Mouse (Mus musculus): ENCODE measurements at regions not wholly inside any gene's neighbourhood (a gene's known extent, or its start where the extent isn't known, plus 50 kb on each side); places are given as distances from the start of the nearest gene placed in this dataset.
A peak's percentile ranks its signal among the peaks of the same experiment; 100 is the strongest.

DNA sequence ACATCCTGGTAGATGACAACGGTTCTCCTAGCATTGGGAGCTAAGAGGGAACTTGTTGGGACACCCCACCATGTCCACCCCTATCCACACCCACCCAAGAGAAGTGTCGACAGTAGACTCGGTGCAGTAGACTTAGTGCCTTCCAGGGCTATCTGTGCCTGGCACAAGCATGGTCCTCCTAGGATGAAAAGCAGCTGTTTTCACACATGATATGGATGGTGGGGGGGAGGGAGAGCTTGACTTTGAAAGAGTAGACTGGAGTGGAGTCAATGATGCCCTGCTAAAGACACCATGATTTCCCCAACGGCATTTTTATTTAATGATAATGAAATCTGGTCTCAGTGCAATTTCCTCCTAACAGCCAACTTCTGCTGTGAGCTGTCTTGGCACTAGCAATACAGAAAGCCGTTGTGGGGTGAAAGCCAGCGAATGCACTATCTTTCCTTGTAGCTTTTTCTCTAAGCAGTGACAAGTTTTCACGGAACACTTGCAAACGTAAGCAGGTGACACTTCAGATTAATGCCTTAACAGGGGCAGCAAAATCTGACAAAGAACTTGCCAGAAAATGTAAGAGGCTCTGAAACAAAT lies 244.6 kb upstream of the Fn1 start:
- no peak for DNase-seq

DNA sequence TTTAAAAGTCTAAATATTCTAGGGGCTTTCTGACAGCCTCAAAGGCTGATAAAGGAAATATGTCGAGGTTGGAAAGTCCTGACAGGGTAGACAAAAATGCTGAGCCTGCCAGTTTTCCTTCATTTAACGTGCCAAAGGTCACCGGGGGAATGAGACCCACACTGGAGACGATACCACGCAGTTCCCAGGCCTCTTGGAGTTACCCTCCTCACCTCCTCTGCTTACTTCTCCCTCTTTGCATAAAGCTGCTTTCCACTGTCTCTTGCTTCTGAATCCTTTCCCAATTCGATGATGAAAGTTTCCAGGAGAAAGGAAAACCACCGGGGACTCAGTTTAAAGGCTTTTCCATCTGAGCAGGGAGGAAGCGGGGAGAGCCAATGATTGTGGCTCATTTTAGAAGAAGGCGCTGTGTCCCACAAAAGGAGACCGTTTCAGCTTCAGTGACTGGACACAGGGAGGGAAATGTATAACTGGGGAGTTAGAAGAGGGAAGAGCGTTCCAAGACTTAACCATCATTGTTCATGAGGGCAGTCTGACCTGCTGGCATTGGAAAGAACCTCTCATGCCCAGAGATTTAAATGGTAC lies 243.2 kb upstream of the Fn1 start:
- DNase-seq, result peak; percentile 17

DNA sequence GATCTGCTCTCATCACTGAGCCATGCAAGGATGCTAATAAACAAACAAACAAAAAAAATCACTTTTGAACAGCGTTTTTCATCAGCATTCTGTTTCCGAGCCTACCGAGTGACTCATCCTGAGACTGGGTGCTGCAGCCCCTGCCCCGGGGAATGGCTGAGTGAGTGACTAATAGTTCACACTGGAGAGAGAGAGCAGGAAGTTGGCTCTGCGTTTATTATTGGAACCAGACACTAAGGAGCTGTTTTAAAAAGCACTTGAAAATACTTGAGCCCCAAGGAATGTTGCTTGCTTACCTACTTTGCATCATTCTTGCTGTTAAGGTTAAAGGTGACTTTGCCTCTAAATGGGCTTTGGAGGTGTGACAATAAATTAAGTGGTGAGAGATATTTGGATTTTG lies 240.6 kb upstream of the Fn1 start:
- DNase-seq, result no peak

DNA sequence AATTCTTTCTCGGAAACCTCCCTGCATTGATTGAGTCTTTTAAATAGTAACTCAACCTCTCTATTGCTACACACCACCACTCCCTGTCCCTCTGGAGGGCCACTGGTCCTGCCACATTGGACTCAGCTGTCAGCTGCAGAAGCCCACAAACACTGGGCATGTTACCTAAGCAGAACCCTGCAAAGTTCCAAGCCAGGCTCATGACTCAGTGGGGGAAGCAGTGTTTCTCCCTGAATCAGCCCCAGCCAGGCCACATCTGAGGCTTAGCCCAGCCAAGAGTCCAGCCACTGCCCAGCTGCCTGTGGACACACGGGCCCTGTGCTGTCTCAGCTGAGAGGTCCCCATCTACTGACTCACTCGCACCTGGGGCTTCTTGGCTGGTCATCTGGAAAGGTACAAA lies 234.8 kb upstream of the Fn1 start:
- no peak for DNase-seq

- peak; percentile 76 for DNase-seq
These were observed 233.9 kb upstream of the Fn1 start for GRCm38 (mm10) chr1:71886903-71887302.

GRCm38 (mm10) chr1:71886233-71886632 lies 233.2 kb upstream of the Fn1 start:
- DNase-seq, result no peak

GRCm38 (mm10) chr1:71881851-71882250 lies 228.9 kb upstream of the Fn1 start:
- no peak for DNase-seq

DNA sequence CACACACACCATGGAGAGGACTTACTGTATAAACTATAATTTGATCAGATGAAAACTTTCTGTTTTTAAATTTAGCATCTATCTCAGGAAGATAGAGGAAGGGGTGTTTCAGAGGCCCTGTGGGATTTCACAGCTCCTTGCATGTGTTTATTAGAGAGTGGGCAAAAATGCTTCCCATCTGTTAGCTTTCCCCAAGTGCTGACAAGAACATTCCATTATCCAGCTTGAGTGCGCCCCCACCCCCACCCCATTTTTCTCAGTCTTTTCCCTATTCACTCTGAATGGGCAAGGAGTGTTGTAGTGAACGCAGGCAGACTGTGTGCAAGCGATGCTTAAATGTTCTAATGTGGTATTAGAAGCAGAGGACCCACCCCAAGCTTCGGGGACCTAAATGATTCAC lies 228.2 kb upstream of the Fn1 start:
- DNase-seq, result no peak

GRCm38 (mm10) chr1:71880480-71880879 lies 227.5 kb upstream of the Fn1 start:
- no peak for DNase-seq

GRCm38 (mm10) chr1:71876712-71877401 lies 223.9 kb upstream of the Fn1 start:
- DNase-seq, result no peak

- no peak for DNase-seq
These were observed 221.0 kb upstream of the Fn1 start for GRCm38 (mm10) chr1:71874037-71874436.

DNA sequence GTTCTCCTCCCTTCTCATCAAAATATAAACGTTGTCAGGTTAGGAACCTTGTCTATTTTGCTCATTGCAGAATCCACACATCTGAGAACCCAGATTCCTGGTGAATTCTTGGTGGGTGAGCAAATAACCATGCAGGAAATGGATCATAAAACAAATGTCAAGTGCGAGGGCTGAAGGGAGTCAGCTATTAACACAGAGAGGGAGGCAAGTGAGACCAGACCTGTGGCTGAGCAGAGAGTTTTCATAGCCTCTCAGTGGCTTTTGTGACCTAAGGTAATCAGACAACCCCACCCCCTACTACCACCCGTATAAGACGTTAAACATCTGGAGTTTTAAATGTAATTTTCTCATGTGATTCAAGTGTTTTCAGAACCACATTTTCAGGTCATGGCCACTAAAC lies 212.7 kb upstream of the Fn1 start:
- peak; percentile 13 for DNase-seq

GRCm38 (mm10) chr1:71864749-71865148 lies 211.7 kb upstream of the Fn1 start:
- DNase-seq, result no peak

GRCm38 (mm10) chr1:71853212-71853611 lies 200.2 kb upstream of the Fn1 start:
- no peak for DNase-seq

GRCm38 (mm10) chr1:71851268-71851667 lies 198.3 kb upstream of the Fn1 start:
- DNase-seq, result no peak

DNA sequence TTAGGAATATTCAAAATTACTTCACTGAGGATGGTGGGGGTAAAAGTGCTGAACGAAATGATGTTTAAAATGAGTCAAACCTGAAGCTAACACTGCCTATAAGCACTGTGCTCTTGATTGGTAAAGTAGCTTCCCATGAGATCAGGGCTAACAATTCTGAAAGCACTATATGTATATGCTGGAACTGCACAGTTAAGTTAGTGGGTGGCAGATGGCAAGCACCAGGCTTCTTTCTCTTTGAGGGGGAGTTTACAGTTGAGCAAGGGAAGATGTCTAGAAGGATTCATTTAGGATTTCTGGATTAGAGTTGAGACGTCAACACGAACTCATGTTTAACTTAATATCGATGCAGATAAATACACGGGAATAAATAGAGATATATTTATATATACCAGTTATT lies 195.7 kb upstream of the Fn1 start:
- DNase-seq, result no peak

GRCm38 (mm10) chr1:71844938-71845685 lies 192.1 kb upstream of the Fn1 start:
- peak; percentile 11 for DNase-seq

- DNase-seq, result no peak
These were observed 184.8 kb upstream of the Fn1 start for GRCm38 (mm10) chr1:71837764-71838163.

- peak; percentile 9 for DNase-seq
These were observed 184.1 kb upstream of the Fn1 start for GRCm38 (mm10) chr1:71837039-71837648.

- DNase-seq, result no peak
These were observed 177.4 kb upstream of the Fn1 start for GRCm38 (mm10) chr1:71830379-71830778.

- no peak for DNase-seq
These were observed 171.4 kb upstream of the Fn1 start for GRCm38 (mm10) chr1:71824410-71824809.

DNA sequence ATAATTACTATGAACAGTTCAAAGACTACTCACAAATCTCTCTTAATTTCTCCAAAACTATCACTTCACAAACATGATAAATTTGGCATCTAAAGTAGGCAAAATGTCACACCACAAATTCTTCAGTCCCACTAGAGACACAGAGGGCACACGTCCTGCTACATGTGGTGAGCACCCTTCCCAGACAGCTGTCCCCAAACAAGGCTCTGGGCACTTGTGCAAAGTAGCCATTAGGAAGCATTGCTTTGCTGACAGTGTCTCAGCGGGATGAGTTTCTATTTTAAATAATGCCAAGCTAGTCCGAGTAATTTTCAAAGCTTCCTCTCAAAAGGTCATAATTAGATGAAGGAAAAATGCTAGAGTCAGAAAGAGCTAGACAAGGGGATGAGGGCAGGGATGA lies 169.1 kb upstream of the Fn1 start:
- no peak for DNase-seq

DNA sequence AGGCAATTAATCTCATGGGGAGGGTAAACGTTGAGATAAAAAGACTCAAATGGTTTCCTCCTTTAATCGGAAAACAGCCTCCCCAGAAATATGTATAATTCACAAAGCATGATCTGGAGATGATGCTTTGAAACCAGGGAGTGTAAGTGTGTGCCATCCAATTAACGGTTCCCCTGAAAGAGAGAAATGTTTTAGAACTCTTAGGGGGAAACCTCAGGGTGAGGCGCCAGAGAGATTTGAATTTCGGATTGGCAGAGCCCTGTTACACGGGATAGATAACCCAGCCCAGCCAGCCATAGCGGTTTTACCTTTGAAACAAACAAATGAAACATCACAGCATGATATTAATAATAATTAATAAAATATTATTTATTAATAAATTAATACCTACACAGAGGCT lies 168.1 kb upstream of the Fn1 start:
- no peak for DNase-seq
